Mouse (Mus musculus) bone marrow, adult 2 months (tissue): ENCODE results near the gene Tasp1. TPM values are rescaled to one million over a fixed set of nuclear protein-coding genes. Genes with fewer than 3 reads are reported as not detected.

ENCODE experiments used
- H3K27ac ChIP-seq: fragments of 200-500 bp; 2 replicates; pipeline ENCODE4 v1.5.1; 2012; ENCODE audit warnings: low read depth, mild to moderate bottlenecking, control low read depth, inconsistent platforms, low read length; ENCODE audit not compliant: control insufficient read depth, poor library complexity, insufficient read depth
- H3K4me1 ChIP-seq: fragments of 200-500 bp; 2 replicates; pipeline ENCODE4 v1.6.1; 2011; ENCODE audit warnings: low read length; ENCODE audit not compliant: control insufficient read depth, insufficient read depth
- H3K4me3 ChIP-seq: fragments of 200-500 bp; replicated peaks from 2 replicates; pipeline ENCODE3; 2011; ENCODE audit warnings: mild to moderate bottlenecking, low read depth, low read length, control low read depth; ENCODE audit not compliant: control insufficient read depth
- CTCF ChIP-seq: fragments of 200-500 bp; IDR thresholded peaks from 2 replicates; pipeline ENCODE4 v1.5.1; 2011; ENCODE audit warnings: low read length, control low read depth; ENCODE audit not compliant: control insufficient read depth, insufficient read depth
- POLR2A ChIP-seq: fragments of 200-500 bp; IDR thresholded peaks from 2 replicates; pipeline ENCODE4 v1.6.1; 2011; ENCODE audit warnings: low read depth, mild to moderate bottlenecking, control low read depth, low read length, borderline replicate concordance; ENCODE audit not compliant: control insufficient read depth
- WGBS: fragments of 180-500 bp; shearing (Covaris S2); methylation state at CpG from one replicate; pipeline ENCODE4 v1.1.7; 2018; 5-methylcytosine and 5-hydroxymethylcytosine counted together
- polyA plus RNA-seq: library from polyadenylated mRNA; stranded (reverse); fragments of >200 nt; gene quantifications from 2 replicates; pipeline ENCODE4 v1.2.4, GENCODE M21; 2011; ENCODE audit warnings: low replicate concordance; ENCODE audit not compliant: missing spikeins, insufficient read depth, insufficient read length

Tasp1 gene
- polyA plus RNA-seq = 5.7 and 7.1 TPM in 2 replicates

- H3K27ac ChIP-seq = peak within 1 kb of the TSS; percentile 84
- whole genome bisulfite sequencing = under 1% methylated on average over 68 of the region's 68 CpGs
Observed at GRCm38 (mm10) chr2:140066353-140067314, at the start of gene Tasp1. Gene Tasp1, minus strand, starts transcription at chr2:140066805.

DNA sequence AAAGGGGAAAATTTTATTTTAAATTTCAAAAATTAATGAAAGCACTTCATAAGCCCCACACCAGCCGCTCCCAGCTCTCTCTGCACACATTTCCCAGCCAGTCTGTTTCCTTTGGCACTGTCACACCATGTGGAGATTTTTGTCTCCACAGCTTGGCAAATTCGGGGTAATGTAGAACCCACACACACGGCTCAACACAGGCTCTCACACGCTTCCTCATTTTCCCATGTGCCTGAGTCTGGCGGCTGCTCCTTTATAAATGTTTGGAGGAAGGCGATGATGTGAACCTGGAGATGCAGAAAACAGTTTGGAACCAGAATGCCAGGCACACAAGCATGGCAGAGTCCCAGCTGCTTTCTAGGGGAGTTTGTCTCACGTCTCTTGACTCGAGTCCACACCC lies 47.2 kb upstream of the Tasp1 start:
- Histone ChIP-seq H3K4me1 (no peaks in the 10 kb centered on the region), H3K4me3 (no peak overlapping the region), H3K27ac (no peak overlapping the region)
- WGBS = 67% methylated on average over 8 of the region's 8 CpGs
- TF ChIP-seq CTCF = no peak
- TF ChIP-seq POLR2A = no peak

More at GRCm38 (mm10) chr2:140066353-140067314, at the start of gene Tasp1:
- TF ChIP-seq POLR2A (peak; percentile 92), CTCF (no peak)
- Histone ChIP-seq H3K4me3 (peak within 1 kb of the TSS; percentile 82), H3K4me1 (no peaks in the 10 kb centered on the region; the same call in 1 of the 2 replicates)

DNA sequence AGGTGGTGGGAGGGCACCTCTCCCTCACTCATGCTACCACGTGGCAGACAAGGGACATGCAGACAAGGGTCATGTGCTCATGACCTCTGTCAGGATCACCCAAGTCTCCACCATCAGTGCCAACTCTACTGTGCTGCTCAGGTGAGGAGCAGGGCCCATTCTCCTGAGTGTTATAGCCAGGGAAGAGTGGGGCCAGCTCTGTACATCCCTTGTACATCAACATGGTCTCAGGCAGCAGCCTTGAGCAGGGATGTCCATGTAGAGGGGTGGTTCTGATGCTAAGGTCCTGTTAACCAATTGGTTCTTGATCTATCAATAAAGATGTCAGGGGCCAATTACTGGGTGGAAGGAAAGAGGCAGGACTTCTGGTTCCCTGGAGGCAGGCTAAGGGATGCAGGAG lies 42.3 kb upstream of the Tasp1 start:
- Histone ChIP-seq H3K4me3 (no peak overlapping the region), H3K4me1 (no peaks in the 10 kb centered on the region), H3K27ac (no peak overlapping the region)
- no peak for TF ChIP-seq POLR2A
- no peak for TF ChIP-seq CTCF
- WGBS = 37% methylated on average over 1 of the region's 1 CpGs

- Histone ChIP-seq H3K4me1 (no peaks in the 10 kb centered on the region), H3K4me3 (no peak overlapping the region), H3K27ac (no peak overlapping the region)
- 76% methylated on average over 4 of the region's 4 CpGs for WGBS
- TF ChIP-seq POLR2A = no peak
- no peak for TF ChIP-seq CTCF
Observed at GRCm38 (mm10) chr2:140107641-140108040, 41.0 kb upstream of the Tasp1 start.

- H3K4me3 ChIP-seq = no peak overlapping the region
- 61% methylated on average over 3 of the region's 3 CpGs for WGBS
- TF ChIP-seq POLR2A = no peak
- no peaks in the 10 kb centered on the region for H3K4me1 ChIP-seq
- no peak overlapping the region for H3K27ac ChIP-seq
Observed at GRCm38 (mm10) chr2:140104951-140105350, 38.3 kb upstream of the Tasp1 start.

- Histone ChIP-seq H3K4me1 (no peaks in the 10 kb centered on the region), H3K4me3 (no peak overlapping the region), H3K27ac (no peak overlapping the region)
- TF ChIP-seq POLR2A (no peak), CTCF (no peak)
- 81% methylated on average over 3 of the region's 3 CpGs for WGBS
Observed at GRCm38 (mm10) chr2:140100551-140101474, 34.2 kb upstream of the Tasp1 start.

- Histone ChIP-seq H3K27ac (no peak overlapping the region), H3K4me3 (no peak overlapping the region), H3K4me1 (no peaks in the 10 kb centered on the region)
- TF ChIP-seq POLR2A (no peak), CTCF (no peak)
- WGBS = 86% methylated on average over 3 of the region's 3 CpGs
Observed at GRCm38 (mm10) chr2:140099971-140100370, 33.4 kb upstream of the Tasp1 start.

DNA sequence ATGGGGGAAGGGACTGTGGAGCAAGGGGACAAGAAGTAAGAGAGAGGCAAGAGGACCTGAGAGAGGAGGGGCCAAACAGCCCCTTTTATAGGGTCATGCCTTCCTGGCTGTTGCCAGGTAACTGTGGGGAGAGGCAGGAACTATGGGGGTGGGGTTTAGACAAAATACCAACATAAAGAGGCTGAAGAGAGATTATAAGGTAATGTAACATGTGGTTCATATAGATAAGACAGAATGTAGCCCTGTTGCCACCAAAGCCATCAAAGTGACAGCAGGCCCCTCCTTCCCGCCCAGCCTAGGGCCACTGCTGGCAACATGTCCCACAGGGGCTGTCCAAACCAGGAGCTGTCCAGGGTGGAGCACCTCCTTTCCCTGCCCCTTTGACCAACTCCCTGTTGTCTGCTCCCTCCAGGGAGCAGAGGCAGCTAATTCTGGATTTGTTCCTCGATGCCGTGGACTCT lies 30.6 kb upstream of the Tasp1 start:
- WGBS = 56% methylated on average over 3 of the region's 3 CpGs
- no peak for TF ChIP-seq POLR2A
- TF ChIP-seq CTCF = no peak
- no peak overlapping the region for H3K27ac ChIP-seq

More for the DNA sequence above, 30.6 kb upstream of the Tasp1 start:
- Histone ChIP-seq H3K4me1 (no peaks in the 10 kb centered on the region), H3K4me3 (no peak overlapping the region)
